Mouse (Mus musculus) hindbrain, postnatal 0 days (tissue): ENCODE data around the gene Hk2. TPM values are rescaled to one million over a fixed set of nuclear protein-coding genes. Genes with fewer than 3 reads are reported as not detected.
A peak's percentile ranks its signal among the peaks of the same experiment; 100 is the strongest.

Experiments
- ATAC-seq: fragments of 200-750 bp; cut with Nextera tagmentation; 2 replicates; pipeline ENCODE4 v1.8.0; 2017; ENCODE audit warnings: mild to moderate bottlenecking, moderate TSS enrichment, moderate library complexity
- DNase-seq: peaks from one replicate; pipeline ENCODE4 v3.0.0-alpha.2; 2015; ENCODE audit warnings: low spot score
- H3K27ac ChIP-seq: fragments of 300-500 bp; sonication (generic); 2 replicates; pipeline ENCODE4 v1.5.1; 2014; ENCODE audit warnings: mild to moderate bottlenecking
- H3K27me3 ChIP-seq: fragments of 300-500 bp; sonication (generic); 2 replicates; pipeline ENCODE4 v1.6.1; 2014; ENCODE audit warnings: low read length, mixed read lengths; ENCODE audit not compliant: insufficient read depth
- H3K36me3 ChIP-seq: fragments of 300-500 bp; sonication (generic); 2 replicates; pipeline ENCODE4 v1.6.1; 2014; ENCODE audit warnings: low read length, mixed read lengths; ENCODE audit not compliant: insufficient read depth
- H3K4me1 ChIP-seq: fragments of 300-500 bp; sonication (generic); 2 replicates; pipeline ENCODE4 v1.6.1; 2014; ENCODE audit warnings: antibody characterized with exemption, low read length, mixed read lengths; ENCODE audit not compliant: insufficient read depth
- H3K4me2 ChIP-seq: fragments of 300-500 bp; sonication (generic); 2 replicates; pipeline ENCODE4 v1.6.1; 2014; ENCODE audit warnings: low read depth, mild to moderate bottlenecking, low read length, moderate library complexity, mixed read lengths
- H3K4me3 ChIP-seq: fragments of 300-500 bp; sonication (generic); 2 replicates; pipeline ENCODE4 v1.5.1; 2014; ENCODE audit warnings: low read length
- H3K9ac ChIP-seq: fragments of 300-500 bp; sonication (generic); replicated peaks from 2 replicates; pipeline ENCODE4 v1.6.1; 2014; ENCODE audit warnings: mild to moderate bottlenecking, low read length, moderate library complexity, mixed read lengths
- H3K9me3 ChIP-seq: fragments of 300-500 bp; sonication (generic); 2 replicates; pipeline ENCODE4 v1.6.1; 2016; ENCODE audit warnings: low read length, mixed read lengths
- CTCF ChIP-seq: IDR thresholded peaks from 2 replicates; pipeline ENCODE4 v1.5.1; 2016; ENCODE audit warnings: antibody characterized with exemption, control low read depth, low read depth
- WGBS: fragments of 180-500 bp; shearing (Covaris S2); extraction: QIAGEN DNeasy Blood & Tissue Kit; methylation state at CpG from one replicate; pipeline ENCODE4 v1.1.7; 2014; 5-methylcytosine and 5-hydroxymethylcytosine counted together
- polyA plus RNA-seq: library from polyadenylated mRNA; unstranded; fragments of >200 nt; fragmentation: Nextera tagmentation; extraction: Ambion mirVana; gene quantifications from 2 replicates; pipeline ENCODE4 v1.2.1, GENCODE M21; 2015
- total RNA-seq: library from RNA; depleted of rRNA; stranded (reverse); fragments of >200 nt; gene quantifications from 2 replicates; pipeline ENCODE4 v1.2.3, GENCODE M21; 2014

The Hk2 gene
- total and polyA plus RNA-seq, 2 experiments from 2014 or later = 3.6 to 6.0 TPM

- no peak overlapping the region for H3K4me2 ChIP-seq
- no peaks in the 10 kb centered on the region; the same call in 1 of the 2 replicates for H3K4me1 ChIP-seq
- H3K27me3 ChIP-seq = no peaks in the 10 kb centered on the region
- H3K36me3 ChIP-seq = no peaks in the 10 kb centered on the region
- no peaks in the 10 kb centered on the region for H3K9me3 ChIP-seq
- no peak overlapping the region for H3K9ac ChIP-seq
- H3K4me3 ChIP-seq = no peak overlapping the region
- 72% methylated on average over 5 of the region's 5 CpGs for WGBS
- H3K27ac ChIP-seq = no peak overlapping the region
- DNase-seq (no peak), ATAC-seq (0 out of 2 replicates have a peak, but pooled peaks have one; percentile 25)
- TF ChIP-seq CTCF = no peak
These were observed 59.4 kb downstream of the Hk2 start for GRCm38 (mm10) chr6:82714841-82715240.

DNA sequence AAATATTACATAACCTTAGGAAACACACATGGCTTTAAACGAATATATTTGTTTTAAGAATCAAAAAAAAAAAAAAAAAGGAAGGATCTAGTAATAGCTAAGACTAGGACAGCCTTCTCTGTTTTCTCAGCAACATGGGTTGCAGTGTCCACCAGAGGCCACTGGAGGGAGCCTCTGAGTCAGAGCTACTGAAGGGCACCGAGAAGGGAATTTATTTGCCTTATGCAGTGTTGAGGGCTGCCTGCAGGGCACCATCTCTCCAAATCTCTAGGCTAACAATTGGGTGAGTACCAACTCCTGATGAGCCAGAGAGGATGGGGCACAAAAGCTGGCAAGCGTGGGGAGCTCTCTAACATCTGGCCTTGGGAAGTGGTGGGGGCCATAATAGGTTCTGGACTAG, 60.0 kb downstream of the Hk2 start:
- Histone ChIP-seq H3K9ac (no peak overlapping the region), H3K27me3 (no peaks in the 10 kb centered on the region), H3K9me3 (no peaks in the 10 kb centered on the region), H3K4me3 (no peak overlapping the region), H3K27ac (no peak overlapping the region), H3K36me3 (no peaks in the 10 kb centered on the region), H3K4me2 (no peak overlapping the region), H3K4me1 (no peaks in the 10 kb centered on the region; the same call in 1 of the 2 replicates)
- peak; percentile 89 for TF ChIP-seq CTCF
- ATAC-seq (peak; percentile 82), DNase-seq (peak; percentile 76)
- WGBS = 15% methylated on average over 3 of the region's 3 CpGs

DNA sequence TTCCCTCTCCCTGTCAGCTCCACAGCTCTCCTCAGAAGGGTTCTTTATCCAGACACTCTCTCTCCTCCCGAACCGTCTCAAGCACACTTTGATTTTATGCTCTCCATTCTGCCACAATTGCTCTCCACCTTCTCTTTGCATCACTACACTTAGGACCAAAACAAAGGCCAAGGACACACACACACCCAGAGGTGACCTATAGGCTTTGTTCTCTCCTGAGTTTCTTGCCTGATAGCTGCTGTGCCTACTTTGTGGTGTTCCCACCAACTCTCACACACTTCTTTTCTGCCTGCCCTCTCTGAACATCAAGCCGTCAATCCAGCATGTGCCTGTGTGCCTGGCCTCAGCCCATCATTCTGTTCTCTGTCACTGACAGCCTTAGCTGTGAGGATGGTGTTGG, 66.5 kb downstream of the Hk2 start:
- Histone ChIP-seq H3K27ac (no peak overlapping the region), H3K36me3 (no peaks in the 10 kb centered on the region), H3K4me3 (no peak overlapping the region), H3K4me2 (no peak overlapping the region), H3K4me1 (no peaks in the 10 kb centered on the region), H3K9me3 (no peaks in the 10 kb centered on the region), H3K27me3 (no peaks in the 10 kb centered on the region), H3K9ac (no peak overlapping the region)
- 77% methylated on average over 3 of the region's 3 CpGs for WGBS
- ATAC-seq (no peak), DNase-seq (no peak)
- TF ChIP-seq CTCF = no peak

DNA sequence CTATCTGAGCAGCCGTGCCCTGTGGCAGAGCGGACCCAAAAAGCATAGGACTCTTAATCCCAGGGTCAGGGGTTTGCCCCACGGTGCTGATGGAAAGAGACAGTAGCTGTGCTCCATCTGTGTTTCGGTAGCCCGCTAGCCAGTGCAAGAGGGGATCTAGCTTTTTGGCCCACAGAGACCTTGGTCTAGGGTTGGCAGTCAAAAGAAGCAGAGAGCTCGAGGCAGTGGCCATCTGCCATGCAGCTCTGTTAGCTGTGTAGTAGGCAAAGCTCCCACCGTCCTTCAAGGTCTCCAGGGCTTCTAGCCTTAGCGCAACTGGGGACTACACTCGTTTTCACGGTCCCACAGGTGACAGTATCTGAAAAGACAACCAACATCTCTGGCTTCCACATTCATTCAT, 67.0 kb downstream of the Hk2 start:
- Histone ChIP-seq H3K36me3 (no peaks in the 10 kb centered on the region), H3K4me2 (no peak overlapping the region), H3K4me1 (no peaks in the 10 kb centered on the region), H3K27ac (no peak overlapping the region), H3K9me3 (no peaks in the 10 kb centered on the region), H3K9ac (no peak overlapping the region), H3K4me3 (no peak overlapping the region), H3K27me3 (no peaks in the 10 kb centered on the region)
- 77% methylated on average over 10 of the region's 10 CpGs for WGBS
- TF ChIP-seq CTCF = no peak
- ATAC-seq (0 out of 2 replicates have a peak, but pooled peaks have one; percentile 8), DNase-seq (no peak)

GRCm38 (mm10) chr6:82705221-82705620, 69.0 kb downstream of the Hk2 start, which contains the start of gene Pole4:
Pole4 (minus strand) TSS chr6:82705365.
- TF ChIP-seq CTCF = no peak
- 84% methylated on average over 5 of the region's 5 CpGs for WGBS
- Histone ChIP-seq H3K9ac (no peak within 1 kb of the TSS), H3K4me1 (no peaks in the 10 kb centered on the region), H3K4me3 (no peak within 1 kb of the TSS), H3K36me3 (no peaks in the 10 kb centered on the region), H3K27me3 (no peaks in the 10 kb centered on the region), H3K4me2 (no peak within 1 kb of the TSS), H3K27ac (no peak within 1 kb of the TSS), H3K9me3 (no peaks in the 10 kb centered on the region)
- no peak for ATAC-seq
- DNase-seq = no peak

DNA sequence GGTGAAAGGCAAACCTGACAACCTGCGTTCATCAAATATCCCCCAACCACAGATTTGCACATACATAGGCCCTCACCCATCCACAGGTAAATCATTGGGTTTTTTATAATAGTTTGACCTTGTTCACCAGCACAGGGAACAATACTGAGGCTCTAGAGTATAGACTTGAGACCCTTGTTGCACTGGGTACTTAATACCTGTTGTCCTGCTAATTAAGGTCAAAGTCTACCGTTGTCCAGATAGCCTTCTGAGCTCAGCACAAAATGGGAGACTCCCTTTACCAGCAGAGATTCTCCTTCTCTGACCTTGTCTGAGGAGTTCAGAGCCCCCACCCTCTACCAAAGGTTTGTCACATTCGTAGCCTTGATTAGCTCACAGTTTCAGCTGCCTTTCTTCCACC, 70.5 kb downstream of the Hk2 start:
- no peak overlapping the region for H3K4me3 ChIP-seq
- DNase-seq (no peak), ATAC-seq (no peak)
- 96% methylated on average over 3 of the region's 3 CpGs for WGBS
- H3K9me3 ChIP-seq = no peaks in the 10 kb centered on the region
- no peak overlapping the region for H3K4me2 ChIP-seq
- no peak for TF ChIP-seq CTCF
- H3K36me3 ChIP-seq = no peaks in the 10 kb centered on the region
- H3K27me3 ChIP-seq = no peaks in the 10 kb centered on the region
- no peak overlapping the region for H3K27ac ChIP-seq
- H3K4me1 ChIP-seq = peaks cover 3% of the 10 kb centered on the region; the same call in 1 of the 2 replicates
- H3K9ac ChIP-seq = no peak overlapping the region

- 29% methylated on average over 16 of the region's 16 CpGs for WGBS
- H3K36me3 ChIP-seq = no peaks in the 10 kb centered on the region
- H3K27me3 ChIP-seq = no peaks in the 10 kb centered on the region
- H3K27ac ChIP-seq = no peak overlapping the region
- peaks cover 3% of the 10 kb centered on the region; the same call in 1 of the 2 replicates for H3K4me1 ChIP-seq
- H3K9me3 ChIP-seq = no peaks in the 10 kb centered on the region
- ATAC-seq (peak; percentile 75), DNase-seq (peak; percentile 91)
- H3K9ac ChIP-seq = no peak overlapping the region
- peak; percentile 96 for TF ChIP-seq CTCF
- H3K4me3 ChIP-seq = no peak overlapping the region
- no peak overlapping the region for H3K4me2 ChIP-seq
These were observed 71.6 kb downstream of the Hk2 start for GRCm38 (mm10) chr6:82702593-82703017.
